ENCODE assay signal across 23 mouse cellular contexts in the genomic region with DNA sequence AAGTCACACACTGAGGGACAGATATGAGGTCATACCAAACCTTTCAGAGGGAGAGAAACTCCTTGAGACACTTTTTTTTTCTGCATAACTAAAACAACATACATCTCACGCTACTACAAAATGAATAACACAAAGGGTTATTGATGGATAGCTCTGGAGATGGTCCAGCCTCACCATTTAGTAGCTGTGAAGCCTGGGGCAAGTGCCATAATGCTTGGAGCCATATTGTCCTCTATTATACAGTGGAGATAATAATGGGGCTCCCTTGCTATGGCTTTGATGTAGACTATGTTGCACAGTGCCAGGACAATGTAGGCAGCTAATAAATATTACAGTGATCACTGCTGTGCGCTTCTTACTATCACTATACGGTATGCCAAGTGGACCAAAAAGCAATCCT.
DNase-seq lines count a peak whose midpoint lies in the region; ATAC-seq and TF ChIP-seq lines count a peak whose summit lies in the region.
"Had no signal": no experiment of that assay in that cellular context is flagged by ENCODE, and none has a peak within 500 bp of the region (broad histone marks: within the 10 kb centered on the region; RNA-seq: fewer than 3 reads in every experiment).

No protein-coding gene starts in this region.

- H3K79me2 ChIP-seq in MEL (ENCODE audit: control insufficient read depth, insufficient read depth, low read length, poor library complexity): no peaks in the 10 kb centered on the region

- no peak for TF ChIP-seq RAD21 in MEL (IDR thresholded peaks at IDR 0.05; ENCODE audit: low read depth, low read length)

- TF ChIP-seq POLR2A in MEL (IDR thresholded peaks at IDR 0.05; ENCODE audit: control insufficient read depth in 1 of 2, insufficient read depth in 1 of 2, low read depth in 1 of 2, low read length in 2 of 2, poor library complexity in 1 of 2): no peak

- peak overlapping the region; percentile 36 for H3K27ac ChIP-seq in forebrain, embryonic 10.5 days
- H3K27ac ChIP-seq in forebrain, embryonic 15.5 days (replicated peaks): no peak overlapping the region
- no peak overlapping the region for H3K27ac ChIP-seq in forebrain, embryonic 14.5 days (ENCODE audit: low read depth, low read length)
- no peak overlapping the region for H3K27ac ChIP-seq in forebrain, embryonic 11.5 days (ENCODE audit: low read depth, low read length)
- H3K27ac ChIP-seq in MEL (ENCODE audit: control insufficient read depth, low read depth, low read length): no peak overlapping the region
- no peak overlapping the region for H3K27ac ChIP-seq in limb, embryonic 10.5 days
- H3K27ac ChIP-seq in kidney, embryonic 14.5 days (ENCODE audit: low read depth, low read length): no peak overlapping the region
- H3K27ac ChIP-seq: embryonic facial prominence, embryonic 10.5 days; embryonic facial prominence, embryonic 12.5 days had no signal

- H3K9ac ChIP-seq in forebrain, embryonic 15.5 days (replicated peaks): no peak overlapping the region
- no peak overlapping the region for H3K9ac ChIP-seq in forebrain, embryonic 14.5 days (ENCODE audit: low read length)
- no peak overlapping the region for H3K9ac ChIP-seq in forebrain, embryonic 11.5 days (ENCODE audit: low read length)
- H3K9ac ChIP-seq in MEL (ENCODE audit: control insufficient read depth, low read depth, low read length, poor library complexity, severe bottlenecking): peak overlapping the region; percentile 48
- H3K9ac ChIP-seq in kidney, embryonic 14.5 days (ENCODE audit: low read depth, low read length): no peak overlapping the region
- H3K9ac ChIP-seq: embryonic facial prominence, embryonic 12.5 days; forebrain, postnatal 0 days had no signal

- H3K9me3 ChIP-seq in forebrain, embryonic 10.5 days: no peaks in the 10 kb centered on the region
- H3K9me3 ChIP-seq in forebrain, embryonic 15.5 days: no peaks in the 10 kb centered on the region
- H3K9me3 ChIP-seq in forebrain, embryonic 14.5 days (replicated peaks; ENCODE audit: control insufficient read depth, low read length): no peaks in the 10 kb centered on the region
- no peaks in the 10 kb centered on the region for H3K9me3 ChIP-seq in forebrain, embryonic 11.5 days (ENCODE audit: control insufficient read depth, low read length)
- H3K9me3 ChIP-seq in MEL (replicated peaks; ENCODE audit: insufficient read depth, low read length): no peaks in the 10 kb centered on the region
- no peaks in the 10 kb centered on the region for H3K9me3 ChIP-seq in limb, embryonic 10.5 days (replicated peaks)
- H3K9me3 ChIP-seq in kidney, embryonic 14.5 days (ENCODE audit: control insufficient read depth, low read length): no peaks in the 10 kb centered on the region
- H3K9me3 ChIP-seq: embryonic facial prominence, embryonic 10.5 days; embryonic facial prominence, embryonic 12.5 days; G1E had no signal

- ATAC-seq in forebrain, embryonic 15.5 days (replicated peaks): no peak
- no peak for ATAC-seq in forebrain, embryonic 14.5 days
- no peak for ATAC-seq in forebrain, embryonic 11.5 days (replicated peaks; ENCODE audit: low FRiP score)
- no peak for ATAC-seq in kidney, embryonic 14.5 days (ENCODE audit: low FRiP score, low TSS enrichment)
- ATAC-seq: CD4-positive, CD25-positive, alpha-beta regulatory T cell, adult 4 months; forebrain, postnatal 0 days had no signal

- no peak for TF ChIP-seq CTCF in MEL (IDR thresholded peaks at IDR 0.05 in 2 of 3, conservative IDR thresholded peaks at IDR 0.05 in 1 of 3; ENCODE audit: control insufficient read depth in 1 of 3, insufficient read depth in 1 of 3, low read depth in 2 of 3, low read length in 3 of 3, poor library complexity in 1 of 3, severe bottlenecking in 1 of 3)

- no peak overlapping the region for H3K4me2 ChIP-seq in forebrain, embryonic 15.5 days (replicated peaks)
- H3K4me2 ChIP-seq in forebrain, embryonic 14.5 days (ENCODE audit: low read length): no peak overlapping the region
- H3K4me2 ChIP-seq in forebrain, embryonic 11.5 days (ENCODE audit: low read depth, low read length, severe bottlenecking): no peak overlapping the region
- H3K4me2 ChIP-seq in kidney, embryonic 14.5 days (replicated peaks; ENCODE audit: low read depth, low read length): no peak overlapping the region
- H3K4me2 ChIP-seq: embryonic facial prominence, embryonic 12.5 days had no signal

- 90% methylated on average over 3 of the region's 3 CpGs for WGBS in forebrain, embryonic 10.5 days
- WGBS in forebrain, embryonic 15.5 days: 49% methylated on average over 3 of the region's 3 CpGs
- 58% methylated on average over 3 of the region's 3 CpGs for WGBS in forebrain, embryonic 14.5 days
- WGBS in forebrain, embryonic 11.5 days: 85% methylated on average over 3 of the region's 3 CpGs
- whole genome bisulfite sequencing in limb, embryonic 10.5 days: 93% methylated on average over 3 of the region's 3 CpGs
- 83% methylated on average over 3 of the region's 3 CpGs for WGBS in kidney, embryonic 14.5 days

- H3K27me3 ChIP-seq in forebrain, embryonic 10.5 days (ENCODE audit: poor library complexity, severe bottlenecking): peaks cover 27% of the 10 kb centered on the region
- 0 out of 2 replicates have a peak, but pooled peaks cover 4% of the 10 kb centered on the region for H3K27me3 ChIP-seq in forebrain, embryonic 15.5 days
- no peaks in the 10 kb centered on the region for H3K27me3 ChIP-seq in forebrain, embryonic 14.5 days (replicated peaks; ENCODE audit: control insufficient read depth, insufficient read depth, low read length)
- peaks cover 4% of the 10 kb centered on the region; the same call in 1 of the 2 replicates for H3K27me3 ChIP-seq in forebrain, embryonic 11.5 days (ENCODE audit: control insufficient read depth, insufficient read depth, low read length)
- no peaks in the 10 kb centered on the region for H3K27me3 ChIP-seq in MEL (ENCODE audit: control insufficient read depth in 1 of 2, insufficient read depth in 2 of 2, low read length in 2 of 2)
- H3K27me3 ChIP-seq in limb, embryonic 10.5 days (ENCODE audit: low read depth, poor library complexity, severe bottlenecking): no peaks in the 10 kb centered on the region
- H3K27me3 ChIP-seq in kidney, embryonic 14.5 days (ENCODE audit: control insufficient read depth, insufficient read depth, low read length): no peaks in the 10 kb centered on the region
- H3K27me3 ChIP-seq: CH12.LX; embryonic facial prominence, embryonic 12.5 days had no signal

- H3K36me3 ChIP-seq in forebrain, embryonic 10.5 days (replicated peaks): no peaks in the 10 kb centered on the region
- H3K36me3 ChIP-seq in forebrain, embryonic 15.5 days: no peaks in the 10 kb centered on the region
- H3K36me3 ChIP-seq in forebrain, embryonic 14.5 days (ENCODE audit: control insufficient read depth, insufficient read depth, low read length): no peaks in the 10 kb centered on the region
- no peaks in the 10 kb centered on the region for H3K36me3 ChIP-seq in forebrain, embryonic 11.5 days (ENCODE audit: control insufficient read depth, insufficient read depth, low read length)
- no peaks in the 10 kb centered on the region for H3K36me3 ChIP-seq in MEL (ENCODE audit: control insufficient read depth in 1 of 2, insufficient read depth in 2 of 2, low read length in 2 of 2)
- H3K36me3 ChIP-seq in limb, embryonic 10.5 days: no peaks in the 10 kb centered on the region
- no peaks in the 10 kb centered on the region for H3K36me3 ChIP-seq in kidney, embryonic 14.5 days (ENCODE audit: control insufficient read depth, insufficient read depth, low read length)
- H3K36me3 ChIP-seq: embryonic facial prominence, embryonic 10.5 days; embryonic facial prominence, embryonic 12.5 days; G1E had no signal

- TF ChIP-seq EP300 in MEL (IDR thresholded peaks at IDR 0.05; ENCODE audit: low read depth in 1 of 2, low read length in 2 of 2): no peak

- no peak overlapping the region for H3K4me3 ChIP-seq in forebrain, embryonic 10.5 days
- H3K4me3 ChIP-seq in forebrain, embryonic 15.5 days: no peak overlapping the region
- H3K4me3 ChIP-seq in forebrain, embryonic 14.5 days (ENCODE audit: low read depth, low read length): no peak overlapping the region
- H3K4me3 ChIP-seq in forebrain, embryonic 11.5 days (ENCODE audit: low read depth, low read length): no peak overlapping the region
- peak overlapping the region; percentile 65 to 68 for H3K4me3 ChIP-seq in MEL (ENCODE audit: control insufficient read depth in 1 of 2, insufficient read depth in 1 of 2, low read depth in 2 of 2, low read length in 2 of 2)
- H3K4me3 ChIP-seq in limb, embryonic 10.5 days: no peak overlapping the region
- H3K4me3 ChIP-seq in kidney, embryonic 14.5 days (ENCODE audit: low read length): no peak overlapping the region
- H3K4me3 ChIP-seq: embryonic facial prominence, embryonic 10.5 days; embryonic facial prominence, embryonic 12.5 days had no signal

- DNase-seq in forebrain, embryonic 10.5 days (ENCODE audit: extremely low spot score, low spot score): no peak
- peak; percentile 58 for DNase-seq in forebrain, embryonic 14.5 days (ENCODE audit: low spot score)
- DNase-seq in forebrain, embryonic 11.5 days (ENCODE audit: low spot score): no peak
- DNase-seq in MEL (ENCODE audit: low read depth, low spot score): peak; percentile 10
- peak; percentile 3 for DNase-seq in retina, embryonic 14.5 days (ENCODE audit: low spot score)
- no peak for DNase-seq in limb, embryonic 10.5 days (ENCODE audit: low spot score)
- DNase-seq: adrenal gland, adult 2 months; adrenal gland, postnatal 10 days; adrenal gland, postnatal 25 days; B cell, adult 2 months; cerebellum, adult 11-12 months; cerebellum, adult 2 months; cerebellum, adult 9-10 months; cerebellum, postnatal 10 days; cerebellum, postnatal 25 days; forebrain, postnatal 0 days had no signal

- peaks cover 58% of the 10 kb centered on the region for H3K4me1 ChIP-seq in forebrain, embryonic 10.5 days
- peaks cover 33% of the 10 kb centered on the region for H3K4me1 ChIP-seq in forebrain, embryonic 15.5 days
- H3K4me1 ChIP-seq in forebrain, embryonic 14.5 days (ENCODE audit: control insufficient read depth, insufficient read depth, low read length): peaks cover 18% of the 10 kb centered on the region
- peaks cover 10% of the 10 kb centered on the region for H3K4me1 ChIP-seq in forebrain, embryonic 11.5 days (replicated peaks; ENCODE audit: control insufficient read depth, insufficient read depth, low read length)
- no peaks in the 10 kb centered on the region for H3K4me1 ChIP-seq in MEL (ENCODE audit: control insufficient read depth in 1 of 2, insufficient read depth in 2 of 2, low read length in 2 of 2)
- H3K4me1 ChIP-seq in limb, embryonic 10.5 days: peaks cover 20% of the 10 kb centered on the region
- H3K4me1 ChIP-seq in kidney, embryonic 14.5 days (ENCODE audit: control insufficient read depth, insufficient read depth, low read length): peaks cover 9% of the 10 kb centered on the region; the same call in 1 of the 2 replicates

TF ChIP-seq in MEL, 35 proteins besides CTCF, POLR2A, EP300 and RAD21:
- TF ChIP-seq TCF12 (IDR thresholded peaks at IDR 0.05; ENCODE audit: low read depth, low read length) (no peak), ZMIZ1 (IDR thresholded peaks at IDR 0.05; ENCODE audit: low read depth, low read length) (no peak)

Comparison
In these comparisons a context has a peak if more than half of its experiments do, and no peak if none do; other contexts are left out.
1. DNase-seq: peak in forebrain, embryonic 14.5 days (single experiment), MEL (single experiment) and retina, embryonic 14.5 days (single experiment); none in forebrain, embryonic 10.5 days (single experiment), forebrain, embryonic 11.5 days (single experiment) and limb, embryonic 10.5 days (single experiment).
2. H3K4me3 ChIP-seq: peak in MEL (2 of 2); none in forebrain, embryonic 10.5 days (single experiment), forebrain, embryonic 15.5 days (single experiment), forebrain, embryonic 14.5 days (single experiment), forebrain, embryonic 11.5 days (single experiment), limb, embryonic 10.5 days (single experiment) and kidney, embryonic 14.5 days (single experiment).